Mouse (Mus musculus) urinary bladder, postnatal 4 days (tissue): ENCODE measurements around the gene Ndufs4.

ENCODE experiments used
- DNase-seq, 2 experiments: peaks; one replicate each; pipeline ENCODE4 v3.0.0; 2021 to 2022; ENCODE audit warnings: low spot score in 2 of 2

Ndufs4 gene

DNA sequence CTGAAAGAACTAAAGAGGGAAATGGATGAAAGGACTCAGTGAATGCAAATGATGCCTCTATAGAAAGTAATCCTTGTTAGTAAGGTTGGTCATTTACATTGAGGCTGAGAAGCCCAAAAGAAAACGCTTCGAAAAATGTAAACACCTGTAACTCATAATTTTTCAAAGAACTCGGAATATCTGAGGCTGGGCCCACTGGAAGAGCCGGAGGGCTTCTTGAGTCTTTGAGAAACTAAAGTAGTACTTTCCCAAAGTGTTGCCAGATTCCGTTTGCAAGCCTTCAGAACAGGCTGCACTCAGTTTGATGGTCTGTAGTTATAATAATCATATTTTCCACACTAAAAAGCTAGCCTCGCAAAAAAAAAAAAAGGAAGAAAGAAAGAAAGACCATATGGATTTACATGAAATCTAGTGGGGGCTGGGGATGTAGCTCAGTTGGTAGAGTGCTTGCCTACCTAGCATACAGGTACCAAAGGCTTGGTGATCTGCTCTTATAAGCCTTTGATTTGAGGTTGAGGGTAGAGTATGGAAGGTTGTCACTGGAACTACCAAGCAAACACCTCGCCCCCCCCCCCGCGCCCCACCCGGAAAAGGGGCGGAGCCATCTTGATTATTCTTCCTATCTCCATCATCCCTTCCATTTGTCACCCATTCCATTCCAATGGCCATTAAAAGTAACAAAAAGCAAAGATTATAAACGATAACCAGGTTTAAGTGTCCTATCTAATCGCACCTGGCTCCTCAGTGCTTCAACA is at the start of gene Ndufs4:
Gene Ndufs4 (minus strand): TSS at position 48 of the 755 bp plus-strand sequence.
- no peak for DNase-seq

DNA sequence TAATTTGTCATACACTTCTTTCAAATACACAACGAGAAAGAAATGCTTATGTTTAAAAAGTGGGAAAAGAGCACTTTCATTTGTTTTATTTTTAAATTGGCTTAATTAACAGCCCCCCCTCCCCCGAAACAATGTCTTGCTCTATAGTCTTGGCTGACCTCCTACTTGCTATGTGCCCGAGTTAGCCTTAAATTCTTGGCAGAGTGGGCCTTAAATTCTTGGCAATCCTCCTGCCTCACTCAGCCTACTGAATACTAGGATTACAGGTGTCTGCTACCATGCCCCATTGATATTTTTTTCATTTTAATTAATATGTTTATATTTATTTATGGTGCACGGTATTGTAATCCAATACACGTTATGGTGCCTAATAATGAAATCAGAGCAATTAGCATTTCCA is 44.4 kb upstream of the Ndufs4 start:
- DNase-seq = no peak

DNA sequence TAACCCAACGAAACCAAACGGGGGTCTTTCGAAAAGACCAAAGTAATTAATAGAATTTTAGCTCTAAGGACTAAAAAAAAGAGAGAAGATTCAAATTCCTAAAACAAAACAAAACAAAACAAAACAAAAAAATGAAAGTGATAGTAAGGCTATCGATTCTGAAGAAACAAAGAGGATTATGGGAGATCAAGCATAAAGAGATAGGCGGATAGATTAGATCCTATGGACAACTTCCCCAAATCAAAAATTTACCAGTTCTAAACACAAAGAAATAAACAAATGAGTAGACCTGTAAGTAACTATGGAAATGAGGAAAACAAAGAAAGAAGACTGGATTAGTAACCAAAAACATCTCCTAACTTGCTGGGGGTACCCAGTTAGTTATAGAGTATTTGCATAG is 37.2 kb upstream of the Ndufs4 start:
- no peak for DNase-seq

DNA sequence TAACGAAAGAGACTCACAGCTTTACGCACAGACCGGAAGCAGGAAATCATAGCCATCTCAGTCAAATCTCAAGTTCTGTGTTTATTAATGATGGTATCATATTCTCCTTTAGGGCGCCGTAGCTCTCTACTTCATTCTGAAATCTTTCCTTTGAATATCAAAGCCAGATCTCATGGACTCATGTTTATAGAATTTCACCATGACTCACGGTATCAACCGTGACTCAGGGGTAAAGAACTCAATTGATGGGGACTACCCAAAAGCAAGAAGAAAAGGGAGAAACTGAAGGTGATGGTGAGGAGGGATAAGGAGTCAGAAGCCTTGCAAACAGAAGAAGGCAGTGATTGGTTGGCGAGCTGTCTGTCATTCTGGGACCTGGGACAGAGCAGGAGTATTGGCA is 32.2 kb upstream of the Ndufs4 start:
- DNase-seq = no peak

DNA sequence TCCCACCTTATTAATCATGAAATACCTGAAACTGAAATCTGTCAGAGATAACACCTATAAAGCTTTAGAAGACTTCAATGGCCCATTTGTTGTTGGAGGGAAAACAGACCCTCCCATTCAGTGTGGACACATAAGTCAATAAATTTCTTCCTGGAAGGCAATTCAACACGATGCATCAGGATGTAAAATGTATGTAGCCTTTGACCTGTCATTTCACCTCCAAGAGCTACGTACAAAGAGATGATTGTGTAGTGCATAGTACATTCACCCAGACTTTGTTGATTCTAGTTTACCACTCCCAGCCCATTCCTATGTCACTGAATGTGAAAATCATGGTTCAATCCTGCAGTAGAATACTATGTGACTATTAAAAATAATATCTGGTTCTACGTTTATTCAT is 31.3 kb upstream of the Ndufs4 start:
- DNase-seq = no peak

DNA sequence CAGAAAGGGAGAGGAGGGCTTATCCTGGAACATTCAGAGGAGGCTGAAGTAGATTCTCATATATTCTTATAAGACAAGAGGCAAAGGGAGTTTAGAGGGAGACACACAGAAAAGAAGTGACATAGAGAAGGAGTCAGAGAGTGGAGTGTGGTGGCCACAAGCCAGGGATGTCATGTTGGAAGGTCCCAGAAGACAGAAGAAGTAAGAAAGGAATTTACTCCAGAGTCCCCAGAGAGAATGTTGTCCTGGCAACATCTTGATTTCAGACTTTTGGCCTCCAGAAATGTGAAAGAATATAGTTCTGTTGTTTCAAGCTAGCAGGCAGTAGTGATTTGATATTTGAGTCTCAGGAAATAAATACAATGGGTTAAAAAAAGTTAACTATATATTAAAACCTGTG is 24.3 kb upstream of the Ndufs4 start:
- no peak for DNase-seq

DNA sequence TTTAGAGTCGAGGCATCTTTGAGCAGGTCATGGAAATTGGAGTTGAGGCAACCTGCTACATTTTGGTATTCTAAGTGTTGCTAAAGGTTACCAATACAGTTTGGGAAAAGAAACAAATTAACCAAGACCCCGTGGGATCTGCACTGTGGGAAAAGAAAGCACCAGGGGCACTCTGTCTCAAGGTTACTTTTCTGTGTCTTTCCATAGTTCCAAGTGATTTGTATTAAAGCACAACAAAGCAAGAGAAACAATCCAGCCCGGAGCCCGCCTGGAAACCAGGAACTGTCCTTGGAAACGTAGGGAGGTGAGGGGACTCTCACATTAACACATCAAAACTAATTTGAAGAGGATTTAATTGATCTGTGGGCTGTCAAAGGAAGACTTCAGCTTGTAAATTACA is 18.8 kb upstream of the Ndufs4 start:
- no peak for DNase-seq

DNA sequence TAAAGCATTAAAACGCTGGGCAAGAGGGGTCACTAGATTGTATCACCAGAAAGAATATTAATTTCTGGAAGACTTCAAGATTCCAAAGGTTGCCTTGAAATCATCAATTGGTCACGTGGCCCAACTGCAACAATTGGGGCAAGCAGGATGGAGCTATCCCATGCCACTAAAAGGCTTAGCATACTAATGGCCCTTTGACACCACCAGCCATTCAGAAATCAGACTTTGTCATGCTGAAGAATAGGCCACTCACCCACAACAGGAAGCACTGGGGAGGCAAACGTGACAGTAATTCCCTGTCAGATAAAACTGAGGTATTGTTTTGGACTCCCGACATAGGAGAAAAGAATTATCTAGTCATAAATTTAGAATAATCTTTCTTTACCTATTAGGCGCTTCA is 18.4 kb upstream of the Ndufs4 start:
- no peak for DNase-seq

DNA sequence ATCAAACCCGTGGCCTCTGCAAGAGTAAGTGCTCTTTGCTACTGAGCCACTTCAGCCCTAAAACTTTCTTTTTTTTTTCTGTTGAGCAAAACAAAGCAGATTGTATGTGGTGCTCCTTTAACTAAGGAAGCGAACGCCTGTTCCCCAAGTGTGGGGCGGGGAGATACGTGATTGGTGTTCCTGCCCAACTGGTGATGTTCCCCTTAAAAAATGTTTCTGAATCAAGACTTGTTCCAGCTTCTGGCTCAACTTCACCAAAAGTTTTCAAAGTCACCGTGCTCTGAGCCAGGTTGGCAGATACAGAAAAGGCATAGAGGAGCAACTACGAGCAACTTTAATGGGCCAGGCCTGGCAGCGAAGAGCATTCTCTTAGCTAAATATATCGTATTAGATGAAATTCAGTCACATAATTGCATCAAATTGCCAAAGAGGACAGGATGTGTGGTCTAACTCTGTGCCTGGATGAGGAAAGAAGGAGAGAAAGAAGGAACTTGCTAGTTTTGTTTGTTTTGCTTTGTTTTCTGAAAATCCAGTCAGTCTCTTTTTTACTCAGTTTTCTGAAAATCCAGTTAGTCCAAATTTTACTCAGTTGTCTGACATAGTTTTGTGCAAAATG is 17.1 kb upstream of the Ndufs4 start:
- no peak for DNase-seq

DNA sequence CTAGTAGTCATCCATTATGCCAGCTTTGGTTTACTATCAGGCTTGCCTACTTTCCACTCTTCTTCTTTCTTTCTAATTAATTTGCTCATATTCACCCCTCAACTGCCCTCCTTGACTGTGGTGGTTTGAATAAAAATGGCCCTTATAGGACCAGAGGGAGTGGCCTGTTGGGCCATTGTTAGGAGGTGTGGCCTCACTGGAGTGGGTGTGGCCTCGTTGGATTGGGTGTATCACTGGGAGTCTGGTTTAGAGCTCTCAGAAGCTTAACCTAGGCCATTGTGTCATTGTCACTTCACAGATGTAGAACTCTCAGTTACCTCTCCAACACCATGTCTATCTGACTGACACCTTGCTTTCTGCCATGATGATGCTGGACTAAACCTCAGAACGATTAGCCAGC is 10.8 kb upstream of the Ndufs4 start:
- DNase-seq = no peak

DNA sequence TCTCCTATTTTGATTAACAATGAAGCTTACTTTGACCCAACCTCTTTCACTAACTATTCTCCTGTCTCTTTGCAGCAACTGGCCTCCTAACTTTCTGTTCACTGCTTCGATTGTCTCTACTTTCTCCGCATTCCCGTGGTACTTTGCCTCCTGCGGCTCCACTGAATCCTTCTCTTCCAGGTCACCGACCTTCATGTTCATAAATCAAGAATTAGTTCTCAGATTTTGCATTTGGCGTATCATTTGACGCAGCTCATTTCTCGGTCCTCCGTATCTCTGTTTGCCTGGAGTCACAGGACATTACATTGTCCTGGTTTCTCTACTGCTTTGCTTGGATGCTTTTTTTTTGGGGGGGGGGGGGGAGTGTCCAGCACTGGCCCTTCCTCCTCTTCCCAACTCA is 9.2 kb upstream of the Ndufs4 start:
- DNase-seq = no peak

DNA sequence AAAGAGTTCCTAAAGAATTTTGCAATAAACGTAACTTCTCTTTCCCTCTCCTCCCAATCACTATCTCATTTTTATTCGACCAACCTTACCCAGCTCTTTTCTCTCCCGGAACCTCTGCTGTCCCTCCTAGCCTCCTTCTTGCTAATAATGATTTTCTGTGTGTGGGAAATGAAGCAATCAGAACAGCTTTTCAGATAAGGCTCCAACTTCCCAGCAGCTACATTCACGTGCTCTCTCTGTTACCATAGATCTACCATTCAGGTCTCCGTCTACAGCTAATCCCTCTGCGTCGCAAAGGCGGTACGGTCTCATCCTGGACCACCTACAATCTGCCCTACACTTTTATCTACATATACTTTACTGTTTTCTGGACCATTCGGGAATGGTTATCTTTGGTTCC is 8.8 kb upstream of the Ndufs4 start:
- no peak for DNase-seq

DNA sequence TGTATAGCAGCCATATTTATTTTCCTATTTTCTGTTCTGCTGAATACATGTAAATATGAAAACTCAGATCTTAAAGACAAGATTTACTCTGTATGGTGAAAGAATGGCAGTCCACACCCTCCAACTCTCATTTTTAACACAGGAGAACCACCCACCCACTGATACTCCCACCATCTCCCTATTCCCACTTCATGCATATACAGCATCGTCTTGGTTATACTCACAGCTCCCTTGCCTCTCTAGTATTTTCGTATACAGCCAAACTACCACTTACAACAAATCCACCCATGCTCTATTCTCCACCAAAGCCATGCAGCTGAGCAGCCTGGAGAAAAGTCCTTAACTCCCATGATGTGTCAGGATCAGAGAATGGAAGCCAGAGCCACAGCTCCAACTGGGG is 6.7 kb upstream of the Ndufs4 start:
- no peak for DNase-seq

DNA sequence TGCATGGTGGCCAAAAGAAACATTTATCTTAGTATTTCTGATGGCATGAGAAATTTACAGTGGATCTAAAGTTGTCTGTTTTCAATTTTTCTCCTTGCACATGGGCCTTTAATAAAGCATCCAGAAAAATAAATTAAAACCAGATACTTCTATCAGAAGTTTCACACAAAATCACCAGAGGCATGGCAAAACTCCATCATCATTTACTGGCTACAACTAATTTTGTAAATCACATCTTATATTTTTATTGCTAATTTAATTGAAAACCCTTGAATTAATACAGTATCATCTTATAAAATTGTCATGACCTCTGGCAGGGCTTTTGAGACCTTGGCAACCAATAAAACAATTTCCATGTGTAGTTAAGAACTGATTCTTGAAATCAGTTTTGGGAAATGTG is 4.4 kb upstream of the Ndufs4 start:
- DNase-seq = no peak

DNA sequence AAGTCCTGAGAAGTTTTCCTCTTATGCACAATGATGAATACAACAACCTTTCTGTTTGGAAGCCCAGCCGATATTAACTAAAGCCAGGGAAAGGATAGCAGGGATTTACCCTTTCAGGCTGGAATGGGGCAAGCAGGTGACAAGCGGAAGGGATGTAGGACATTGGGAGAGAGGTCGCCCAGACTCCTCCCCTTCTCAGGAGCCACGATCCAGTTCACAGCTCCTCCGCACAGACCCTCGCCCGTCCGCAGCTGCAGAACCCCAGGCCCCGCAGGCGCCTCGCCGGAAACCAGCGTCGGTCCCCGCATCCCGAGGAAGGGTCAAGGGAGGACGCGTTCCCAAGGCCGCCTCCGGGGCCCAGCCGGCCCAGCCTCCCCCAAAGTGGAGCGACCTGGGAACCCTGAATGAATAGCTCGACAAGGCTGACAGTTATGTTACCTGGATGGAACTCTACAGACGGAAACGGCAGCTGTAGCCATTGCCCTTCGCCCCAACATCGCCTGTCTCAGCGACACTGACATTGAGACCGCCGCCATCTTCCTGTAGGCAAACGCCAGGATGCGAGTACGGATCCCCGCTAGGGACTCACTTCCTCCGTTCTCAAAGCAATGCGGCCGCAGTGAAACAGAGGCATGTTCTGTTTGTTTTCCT is 412 bp downstream of the Ndufs4 start:
- peak; percentile 87 to 95 for DNase-seq

DNA sequence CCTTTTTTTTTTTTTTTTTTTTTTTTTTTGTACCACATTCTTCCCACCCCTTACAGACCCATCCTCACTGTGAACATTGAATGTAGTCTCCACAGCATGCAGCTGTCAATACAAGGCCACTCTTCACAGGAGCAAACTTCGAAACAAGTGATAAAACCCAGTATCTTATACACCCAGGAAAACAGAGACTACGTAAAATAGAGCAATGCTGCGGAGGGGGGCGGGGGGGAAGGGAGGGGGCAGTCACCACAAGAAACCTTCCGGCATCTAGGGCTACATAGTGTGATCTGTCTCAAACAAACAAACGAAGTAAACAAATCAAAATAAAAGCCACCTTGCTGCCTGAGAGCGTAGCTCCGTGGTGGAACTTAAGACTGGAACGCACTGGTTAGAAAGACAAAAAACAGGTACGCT is 977 bp downstream of the Ndufs4 start:
- no peak for DNase-seq

DNA sequence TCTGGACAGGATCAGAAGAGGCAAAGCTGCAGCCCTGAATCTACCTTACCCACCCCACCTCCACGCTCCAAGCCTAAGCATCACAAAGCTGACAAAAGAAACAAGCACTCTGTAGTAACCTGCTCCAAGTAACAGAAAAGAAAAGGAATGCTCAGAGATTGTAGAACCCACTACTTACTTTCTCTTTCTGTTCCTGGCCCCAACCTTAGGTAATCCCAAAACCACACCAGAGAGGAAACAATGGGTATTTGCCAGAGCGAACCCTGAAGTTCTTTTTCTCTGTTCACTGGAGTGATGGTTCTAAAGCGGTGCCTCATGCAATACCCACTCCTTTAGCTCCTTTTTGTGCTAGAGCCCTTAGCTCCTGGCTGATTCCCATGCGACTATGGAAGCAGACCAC is 11.5 kb downstream of the Ndufs4 start:
- no peak for DNase-seq

DNA sequence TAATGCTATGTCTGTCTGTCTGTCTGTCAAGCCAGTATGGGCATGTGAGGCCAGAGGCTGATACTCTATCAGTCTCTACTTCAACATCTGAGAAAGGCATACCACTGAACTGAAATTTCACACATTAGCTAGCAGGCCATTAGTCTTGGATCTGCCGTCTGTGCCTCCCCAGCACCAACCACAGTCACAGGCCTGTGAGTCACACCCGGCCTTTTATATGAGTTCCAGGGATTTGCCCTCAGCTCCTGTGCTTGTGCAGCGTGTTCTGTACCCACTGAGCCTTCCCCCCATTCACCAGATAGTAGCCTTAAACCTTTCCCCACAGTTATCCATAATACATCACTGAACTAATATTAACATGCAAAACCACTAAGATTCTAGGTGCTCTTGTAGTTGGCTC is 26.0 kb downstream of the Ndufs4 start:
- no peak for DNase-seq

DNA sequence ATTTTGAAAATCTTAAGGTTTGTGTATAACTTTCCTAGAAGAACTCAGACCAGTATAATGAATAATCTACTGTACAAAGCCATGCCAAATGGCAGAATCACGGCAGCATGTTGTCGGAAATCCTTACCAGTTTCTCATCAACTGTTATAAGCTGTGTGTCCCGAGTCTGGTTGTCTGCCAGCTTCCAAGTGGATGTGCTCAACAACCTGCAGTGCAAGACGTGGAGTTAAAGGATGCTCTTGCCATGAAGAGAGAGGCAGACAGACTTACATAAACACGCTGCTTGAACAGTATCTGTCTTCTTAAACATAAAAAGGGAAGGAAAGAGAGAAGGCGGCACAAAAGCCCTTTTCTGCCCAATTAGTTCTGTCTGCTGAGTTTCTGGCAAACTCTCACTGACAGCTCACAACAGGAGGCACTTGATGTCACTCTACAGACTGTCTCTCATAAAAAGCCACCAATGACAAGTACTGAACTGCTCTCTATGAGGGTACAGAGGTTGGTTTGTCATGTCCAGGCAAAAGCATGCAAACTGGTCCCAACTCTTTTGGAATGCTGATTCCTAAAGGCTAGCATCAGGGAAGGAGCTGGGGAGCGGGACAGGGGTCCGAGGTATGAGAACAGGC is 36.6 kb downstream of the Ndufs4 start:
- DNase-seq = no peak

DNA sequence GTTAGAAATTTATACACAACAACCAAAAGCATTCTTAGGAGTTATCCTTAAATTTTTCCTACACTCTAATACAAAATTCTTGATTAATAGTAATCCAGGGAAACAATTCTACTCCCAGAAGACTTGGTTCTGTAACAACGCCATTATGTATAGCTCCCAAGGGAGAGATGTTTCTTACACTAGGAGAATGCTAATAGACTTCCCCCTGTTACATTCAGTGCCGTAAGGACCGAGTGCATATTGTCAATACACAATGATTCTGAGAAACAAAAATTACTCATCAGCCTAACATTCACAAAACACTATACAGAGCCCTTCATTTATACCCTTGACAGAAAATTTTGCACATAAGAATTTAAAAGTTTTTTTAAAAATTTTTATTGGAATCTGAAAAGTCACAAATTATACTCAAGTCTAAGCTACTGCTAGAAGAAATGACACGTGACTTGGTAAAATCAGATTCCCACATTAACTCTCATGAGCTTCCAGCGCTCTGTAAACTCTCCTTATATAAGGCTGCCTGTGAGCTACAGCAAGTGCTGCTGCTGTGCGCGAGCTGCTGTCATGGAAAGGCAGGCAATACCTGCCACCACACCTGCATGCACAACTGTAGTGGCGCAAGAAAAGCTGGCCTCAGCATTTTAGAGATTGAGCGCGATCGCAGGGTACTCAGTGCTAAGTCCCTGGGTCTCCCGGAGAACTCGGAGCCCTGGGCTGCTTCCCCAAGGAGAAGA is 42.9 kb downstream of the Ndufs4 start:
- no peak for DNase-seq

DNA sequence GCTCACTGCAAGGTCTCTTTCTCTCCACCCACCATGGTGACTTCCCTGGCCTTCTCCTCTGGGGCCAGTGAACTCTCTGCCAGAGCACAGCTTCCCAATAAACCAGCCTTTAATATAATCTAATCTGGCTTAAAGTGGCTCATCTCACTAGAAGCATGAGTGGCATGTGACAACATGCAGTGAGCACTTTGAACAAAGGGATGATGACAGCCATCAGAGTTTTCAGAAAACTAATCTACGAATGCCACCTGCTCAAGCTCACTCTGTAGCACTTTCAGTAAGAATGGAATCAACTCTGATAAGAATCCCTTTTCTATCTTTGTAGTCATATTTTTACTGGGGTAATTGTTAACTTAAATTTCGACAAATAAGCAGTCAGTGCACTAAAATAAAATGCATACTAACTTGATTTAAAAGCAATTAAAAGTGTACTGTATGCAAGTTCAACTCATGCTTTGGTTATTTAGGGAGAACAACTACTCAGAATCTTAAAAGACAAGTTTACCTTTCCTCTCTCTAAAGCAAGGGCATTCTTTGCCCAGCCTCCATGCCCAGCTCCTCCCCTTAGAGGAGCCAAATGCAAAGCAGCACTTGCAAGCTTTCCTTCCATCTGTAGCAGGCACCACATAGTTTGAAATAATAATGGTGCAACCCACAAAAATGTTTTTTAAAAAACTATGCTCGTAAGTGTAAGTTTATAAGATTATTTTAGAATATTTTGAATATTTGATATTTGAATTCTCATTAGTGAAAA is 43.7 kb downstream of the Ndufs4 start:
- DNase-seq = no peak
